Mouse (Mus musculus) midbrain, embryonic 14.5 days (tissue): ENCODE measurements around the gene Gpr37l1. TPM values are rescaled to one million over a fixed set of nuclear protein-coding genes. Genes with fewer than 3 reads are reported as not detected.

ENCODE experiments used
- ATAC-seq: fragments of 200-750 bp; cut with Nextera tagmentation; 2 replicates; pipeline ENCODE4 v1.8.0; 2017; ENCODE audit warnings: moderate number of reproducible peaks, moderate library complexity; ENCODE audit not compliant: low FRiP score, low TSS enrichment
- DNase-seq: peaks from one replicate; pipeline ENCODE4 v3.0.0-alpha.2; 2015
- H3K27ac ChIP-seq: fragments of 300-500 bp; sonication (generic); replicated peaks from 2 replicates; pipeline ENCODE4 v1.5.1; 2014; ENCODE audit warnings: mild to moderate bottlenecking, low read depth, low read length, moderate library complexity
- H3K27me3 ChIP-seq: fragments of 300-500 bp; sonication (generic); 2 replicates; pipeline ENCODE4 v1.6.1; 2014; ENCODE audit warnings: low read length, control low read depth, mixed read lengths; ENCODE audit not compliant: control insufficient read depth, insufficient read depth
- H3K36me3 ChIP-seq: fragments of 300-500 bp; sonication (generic); 2 replicates; pipeline ENCODE4 v1.6.1; 2014; ENCODE audit warnings: low read length, control low read depth; ENCODE audit not compliant: control insufficient read depth, insufficient read depth
- H3K4me1 ChIP-seq: fragments of 300-500 bp; sonication (generic); 2 replicates; pipeline ENCODE4 v1.6.1; 2014; ENCODE audit warnings: mild to moderate bottlenecking, antibody characterized with exemption, low read length, control low read depth; ENCODE audit not compliant: control insufficient read depth, insufficient read depth
- H3K4me2 ChIP-seq: fragments of 300-500 bp; sonication (generic); 2 replicates; pipeline ENCODE4 v1.6.1; 2014; ENCODE audit warnings: mild to moderate bottlenecking, low read length, moderate library complexity
- H3K4me3 ChIP-seq: fragments of 300-500 bp; sonication (generic); replicated peaks from 2 replicates; pipeline ENCODE4 v1.5.1; 2014; ENCODE audit warnings: low read depth, low read length
- H3K9ac ChIP-seq: fragments of 300-500 bp; sonication (generic); replicated peaks from 2 replicates; pipeline ENCODE4 v1.6.1; 2014; ENCODE audit warnings: mild to moderate bottlenecking, low read length, moderate library complexity
- H3K9me3 ChIP-seq: fragments of 300-500 bp; sonication (generic); 2 replicates; pipeline ENCODE4 v1.6.1; 2016; ENCODE audit warnings: low read length, control low read depth, mixed read lengths; ENCODE audit not compliant: control insufficient read depth
- WGBS: fragments of 180-500 bp; shearing (Covaris S2); extraction: QIAGEN DNeasy Blood & Tissue Kit; methylation state at CpG from one replicate; pipeline ENCODE4 v1.1.7; 2014; 5-methylcytosine and 5-hydroxymethylcytosine counted together
- polyA plus RNA-seq: library from polyadenylated mRNA; unstranded; fragments of >200 nt; fragmentation: Nextera tagmentation; extraction: Ambion mirVana; gene quantifications from 2 replicates; pipeline ENCODE4 v1.2.1, GENCODE M21; 2014

Gpr37l1 gene
- polyA plus RNA-seq, 1 experiment from 2014 or later, result 0.30 TPM

- Histone ChIP-seq H3K9me3 (no peaks in the 10 kb centered on the region), H3K27ac (peak overlapping the region; percentile 61), H3K36me3 (peaks cover 24% of the 10 kb centered on the region), H3K4me3 (no peak overlapping the region), H3K4me1 (peaks cover 6% of the 10 kb centered on the region), H3K27me3 (no peaks in the 10 kb centered on the region), H3K4me2 (no peak overlapping the region), H3K9ac (no peak overlapping the region)
- WGBS, result 76% methylated on average over 11 of the region's 11 CpGs
- DNase-seq, result no peak
- no peak for ATAC-seq
Measured at GRCm38 (mm10) chr1:135159556-135160123, 7.8 kb downstream of the Gpr37l1 start.

GRCm38 (mm10) chr1:135159074-135159473, 8.4 kb downstream of the Gpr37l1 start:
- Histone ChIP-seq H3K36me3 (peaks cover 25% of the 10 kb centered on the region), H3K9ac (no peak overlapping the region), H3K4me1 (peaks cover 7% of the 10 kb centered on the region), H3K27ac (peak overlapping the region; percentile 75), H3K27me3 (no peaks in the 10 kb centered on the region), H3K4me2 (no peak overlapping the region), H3K9me3 (no peaks in the 10 kb centered on the region), H3K4me3 (no peak overlapping the region)
- peak; percentile 62 for ATAC-seq
- 39% methylated on average over 7 of the region's 7 CpGs for WGBS
- peak; percentile 68 for DNase-seq

GRCm38 (mm10) chr1:135158633-135159032, 8.8 kb downstream of the Gpr37l1 start:
- H3K27me3 ChIP-seq, result no peaks in the 10 kb centered on the region
- DNase-seq (peak; percentile 71), ATAC-seq (peak; percentile 56)
- peaks cover 25% of the 10 kb centered on the region for H3K36me3 ChIP-seq
- peak overlapping the region; percentile 75 for H3K27ac ChIP-seq
- peaks cover 11% of the 10 kb centered on the region for H3K4me1 ChIP-seq
- H3K4me2 ChIP-seq, result no peak overlapping the region
- no peak overlapping the region for H3K4me3 ChIP-seq
- H3K9ac ChIP-seq, result no peak overlapping the region
- H3K9me3 ChIP-seq, result no peaks in the 10 kb centered on the region
- WGBS, result 37% methylated on average over 5 of the region's 5 CpGs

GRCm38 (mm10) chr1:135156300-135156699, 11.2 kb downstream of the Gpr37l1 start:
- DNase-seq (no peak), ATAC-seq (no peak)
- Histone ChIP-seq H3K9ac (no peak overlapping the region), H3K4me1 (peaks cover 11% of the 10 kb centered on the region), H3K27me3 (no peaks in the 10 kb centered on the region), H3K27ac (0 out of 2 replicates have a peak overlapping the region, but pooled peaks have one; percentile 13), H3K9me3 (no peaks in the 10 kb centered on the region), H3K4me2 (no peak overlapping the region), H3K4me3 (no peak overlapping the region), H3K36me3 (peaks cover 38% of the 10 kb centered on the region)
- WGBS, result 86% methylated on average over 6 of the region's 6 CpGs

GRCm38 (mm10) chr1:135154411-135154959, 13.0 kb downstream of the Gpr37l1 start:
- Histone ChIP-seq H3K27ac (peak overlapping the region; percentile 93), H3K9me3 (no peaks in the 10 kb centered on the region), H3K4me2 (peak overlapping the region; percentile 48), H3K27me3 (no peaks in the 10 kb centered on the region), H3K4me3 (0 out of 2 replicates have a peak overlapping the region, but pooled peaks have one; percentile 7), H3K36me3 (peaks cover 40% of the 10 kb centered on the region), H3K4me1 (peaks cover 22% of the 10 kb centered on the region), H3K9ac (peak overlapping the region; percentile 57)
- DNase-seq (peak; percentile 95), ATAC-seq (peak; percentile 67)
- WGBS, result 2% methylated on average over 14 of the region's 14 CpGs

GRCm38 (mm10) chr1:135154011-135154410, 13.5 kb downstream of the Gpr37l1 start:
- DNase-seq (no peak), ATAC-seq (no peak)
- Histone ChIP-seq H3K27me3 (no peaks in the 10 kb centered on the region), H3K9ac (peak overlapping the region; percentile 57), H3K36me3 (peaks cover 40% of the 10 kb centered on the region), H3K4me2 (peak overlapping the region; percentile 48), H3K27ac (peak overlapping the region; percentile 93), H3K4me3 (0 out of 2 replicates have a peak overlapping the region, but pooled peaks have one; percentile 7), H3K9me3 (no peaks in the 10 kb centered on the region), H3K4me1 (peaks cover 24% of the 10 kb centered on the region)
- 10% methylated on average over 13 of the region's 13 CpGs for WGBS

- peaks cover 15% of the 10 kb centered on the region for H3K36me3 ChIP-seq
- H3K4me2 ChIP-seq, result peak overlapping the region; percentile 91
- ATAC-seq, result no peak
- H3K27me3 ChIP-seq, result no peaks in the 10 kb centered on the region
- DNase-seq, result peak; percentile 66
- 48% methylated on average over 5 of the region's 5 CpGs for WGBS
- 0 out of 2 replicates have a peak overlapping the region, but pooled peaks have one; percentile 34 for H3K27ac ChIP-seq
- H3K9me3 ChIP-seq, result no peaks in the 10 kb centered on the region
- peak overlapping the region; percentile 99 for H3K4me3 ChIP-seq
- no peak overlapping the region; the same call in 1 of the 2 replicates for H3K9ac ChIP-seq
- peaks cover 26% of the 10 kb centered on the region for H3K4me1 ChIP-seq
Measured at GRCm38 (mm10) chr1:135148996-135149395, 18.5 kb downstream of the Gpr37l1 start.

- no peak for DNase-seq
- peak overlapping the region; percentile 96 for H3K27ac ChIP-seq
- H3K4me2 ChIP-seq, result peak overlapping the region; percentile 91
- ATAC-seq, result no peak
- H3K36me3 ChIP-seq, result peaks cover 15% of the 10 kb centered on the region
- H3K4me1 ChIP-seq, result peaks cover 23% of the 10 kb centered on the region
- no peaks in the 10 kb centered on the region for H3K9me3 ChIP-seq
- peak overlapping the region; percentile 99 for H3K9ac ChIP-seq
- 59% methylated on average over 4 of the region's 4 CpGs for WGBS
- peak overlapping the region; percentile 99 for H3K4me3 ChIP-seq
- no peaks in the 10 kb centered on the region for H3K27me3 ChIP-seq
Measured at GRCm38 (mm10) chr1:135148476-135148875, 19.0 kb downstream of the Gpr37l1 start.

- Histone ChIP-seq H3K4me1 (peaks cover 23% of the 10 kb centered on the region), H3K9ac (peak overlapping the region; percentile 99)
Measured at GRCm38 (mm10) chr1:135147702-135148058, 19.8 kb downstream of the Gpr37l1 start.

More at GRCm38 (mm10) chr1:135147702-135148058, 19.8 kb downstream of the Gpr37l1 start:
- no peaks in the 10 kb centered on the region for H3K27me3 ChIP-seq
- ATAC-seq (peak; percentile 12; the same call in 1 of the 2 replicates), DNase-seq (peak; percentile 60)
- peak overlapping the region; percentile 91 for H3K4me2 ChIP-seq
- peak overlapping the region; percentile 99 for H3K4me3 ChIP-seq
- H3K27ac ChIP-seq, result peak overlapping the region; percentile 96
- peaks cover 10% of the 10 kb centered on the region for H3K36me3 ChIP-seq
- WGBS, result 2% methylated on average over 7 of the region's 7 CpGs
- no peaks in the 10 kb centered on the region for H3K9me3 ChIP-seq
